Mouse (Mus musculus) left cerebral cortex, postnatal 36 days (tissue): ENCODE measurements around the gene Aqp11. TPM values are rescaled to one million over a fixed set of nuclear protein-coding genes. Genes with fewer than 3 reads are reported as not detected.

Source experiments
- DNase-seq, 2 experiments: peaks; one replicate each; pipeline ENCODE4 v3.0.0; 2021 to 2022; ENCODE audit warnings: low spot score in 2 of 2, mixed read lengths in 1 of 2
- intact Hi-C: fragments of 180-260 bp; cut with DNase I; formaldehyde crosslinking; loops from one replicate; pipeline ENCODE4 v1.15.1; 2025
- total RNA-seq, 2 experiments: library from RNA; stranded (reverse); gene quantifications; 2 replicates each; pipeline ENCODE4 v1.2.3; 2021

Gene Aqp11
- total RNA-seq, 2 experiments from 2014 or later, result 22.1 to 23.3 TPM

- intact Hi-C loops, result loop anchor here (2.0 to 10.0 kb wide), 3 partner anchors 96 to 372 kb away; no protein-coding TSS in a partner anchor
- no peak for DNase-seq
Measured at GRCm38 (mm10) chr7:97748527-97749206, 10.6 kb upstream of the Aqp11 start.

GRCm38 (mm10) chr7:97747787-97748497, 9.9 kb upstream of the Aqp11 start:
- DNase-seq, result peak; percentile 83 to 85
- intact Hi-C loops, result loop anchor here (2.0 to 10.0 kb wide), 3 partner anchors 97 to 373 kb away; no protein-coding TSS in a partner anchor

DNA sequence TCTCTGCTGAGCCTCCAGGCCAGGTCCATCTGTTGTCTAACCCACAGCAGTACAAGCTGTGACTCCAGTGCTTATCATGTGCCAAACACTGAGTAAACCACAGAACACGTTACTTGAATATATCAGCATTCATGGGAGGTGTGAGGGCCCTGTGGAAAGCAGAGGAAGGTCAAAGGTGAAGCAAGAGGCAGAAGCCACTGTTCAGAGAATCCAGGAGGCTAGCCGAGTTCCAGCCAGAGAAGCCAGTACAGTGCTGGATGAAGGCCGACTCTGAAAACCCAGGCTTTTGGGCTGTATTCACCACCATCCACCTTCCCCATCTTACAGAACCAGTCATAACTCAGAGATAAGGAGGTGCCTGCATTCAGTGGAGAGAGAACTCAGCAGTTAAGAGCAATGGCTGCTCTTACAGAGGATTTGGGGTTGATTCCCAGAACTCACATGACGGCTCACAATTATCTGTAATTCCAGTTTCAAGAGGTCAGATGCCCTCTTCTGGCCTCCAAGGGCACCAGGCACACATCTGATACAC, 9.2 kb upstream of the Aqp11 start:
- intact Hi-C loops, result loop anchor here (10.0 kb wide), 1 partner anchor 348 kb away; no protein-coding TSS in a partner anchor

DNA sequence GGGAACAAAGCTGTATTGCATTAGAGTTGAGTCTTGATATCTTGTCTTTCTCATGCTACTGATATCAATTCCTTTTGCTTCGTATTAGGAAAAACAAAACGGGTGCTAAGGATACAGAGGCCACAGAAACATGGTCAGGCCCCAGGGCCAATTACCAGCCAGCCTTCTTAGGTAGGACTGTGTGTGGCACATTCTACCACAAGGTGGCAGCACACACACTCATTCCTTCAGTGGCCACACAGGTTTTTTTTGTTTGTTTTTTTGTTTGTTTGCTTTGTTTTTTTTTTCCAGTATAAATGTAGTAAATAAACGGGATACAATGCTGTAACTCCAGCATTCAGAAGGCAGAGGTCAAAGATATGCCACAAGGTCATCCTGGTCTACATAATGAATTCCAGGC, 7.2 kb upstream of the Aqp11 start:
- DNase-seq, result peak in 1 of 2 experiments; percentile 53
- intact Hi-C loops, result loop anchor here (1.0 to 10.0 kb wide), 2 partner anchors 232 to 350 kb away; no protein-coding TSS in a partner anchor

More for the DNA sequence above, 9.2 kb upstream of the Aqp11 start:
- DNase-seq, result no peak

- intact Hi-C loops, result loop anchor here (10.0 kb wide), 1 partner anchor 353 kb away; no protein-coding TSS in a partner anchor
- DNase-seq, result no peak
Measured at GRCm38 (mm10) chr7:97741756-97742291, 3.7 kb upstream of the Aqp11 start.

GRCm38 (mm10) chr7:97740948-97741347, 2.9 kb upstream of the Aqp11 start:
- no peak for DNase-seq
- intact Hi-C loops, result loop anchor here (10.0 kb wide), 1 partner anchor 354 kb away; no protein-coding TSS in a partner anchor

- intact Hi-C loops, result no loop called here
- DNase-seq, result no peak
Measured at GRCm38 (mm10) chr7:97737256-97737637, 842 bp downstream of the Aqp11 start.

- intact Hi-C loops, result no loop called here
Measured at GRCm38 (mm10) chr7:97735886-97736420, 2.1 kb downstream of the Aqp11 start.

DNA sequence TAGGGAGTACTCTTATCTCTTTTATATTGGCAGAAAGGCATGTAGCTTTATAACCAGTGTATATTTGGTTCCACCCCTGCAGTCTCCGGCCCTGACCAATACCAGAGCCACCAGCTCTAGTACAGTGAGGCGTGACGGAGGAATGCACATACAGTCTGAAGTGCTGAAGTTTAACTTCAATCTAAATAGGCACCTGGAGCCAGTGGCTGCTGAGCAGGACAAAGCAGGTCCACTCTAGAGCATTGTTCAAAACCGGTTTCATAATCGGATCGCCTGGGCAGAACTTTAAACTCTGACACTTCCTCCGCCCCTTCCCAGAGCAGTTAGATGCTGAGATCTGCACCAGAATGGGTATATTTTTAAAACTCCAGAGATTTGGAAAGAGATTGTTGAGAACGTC, 3.1 kb downstream of the Aqp11 start:
- DNase-seq, result no peak
- intact Hi-C loops, result no loop called here

More at GRCm38 (mm10) chr7:97735886-97736420, 2.1 kb downstream of the Aqp11 start:
- DNase-seq, result no peak

DNA sequence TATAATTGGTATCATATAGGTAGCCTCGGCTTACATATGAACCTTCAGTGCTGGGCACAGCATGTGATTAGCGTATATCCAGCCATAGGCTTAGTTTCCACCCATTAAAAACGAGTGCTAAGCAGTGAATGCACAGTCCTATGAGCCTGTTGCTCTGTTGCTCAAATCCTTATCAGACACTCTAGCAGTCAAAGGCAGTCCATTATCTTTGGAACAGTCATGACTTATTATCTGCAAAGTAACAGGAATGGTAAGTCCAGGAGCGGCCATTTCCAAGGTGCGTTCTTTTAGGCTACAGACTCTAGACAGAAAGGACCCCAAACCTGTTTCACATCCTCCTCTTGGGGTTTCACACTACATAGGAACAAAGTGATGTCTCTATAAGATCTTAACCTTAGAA, 4.5 kb downstream of the Aqp11 start:
- DNase-seq, result no peak
- intact Hi-C loops, result no loop called here

DNA sequence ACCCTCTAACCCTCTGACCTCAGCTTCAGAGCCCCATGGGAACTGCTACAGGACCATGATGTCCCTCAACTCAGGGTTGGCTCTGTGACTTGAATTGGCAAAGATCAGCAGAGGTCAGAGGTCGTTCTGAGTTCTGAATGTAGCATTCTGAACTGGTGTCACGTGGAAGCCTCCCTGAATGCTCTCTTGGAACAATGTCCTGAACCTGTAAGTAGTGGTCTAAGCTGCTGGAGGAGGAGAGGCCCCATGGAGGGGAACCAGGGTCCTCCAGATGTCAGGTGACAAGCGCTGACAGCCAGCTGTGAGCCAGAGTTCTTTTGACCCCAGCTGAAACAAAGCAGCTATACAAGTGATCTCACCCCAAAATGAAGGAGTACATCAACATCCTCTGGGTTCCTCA, 7.7 kb downstream of the Aqp11 start:
- DNase-seq, result no peak
- intact Hi-C loops, result no loop called here

DNA sequence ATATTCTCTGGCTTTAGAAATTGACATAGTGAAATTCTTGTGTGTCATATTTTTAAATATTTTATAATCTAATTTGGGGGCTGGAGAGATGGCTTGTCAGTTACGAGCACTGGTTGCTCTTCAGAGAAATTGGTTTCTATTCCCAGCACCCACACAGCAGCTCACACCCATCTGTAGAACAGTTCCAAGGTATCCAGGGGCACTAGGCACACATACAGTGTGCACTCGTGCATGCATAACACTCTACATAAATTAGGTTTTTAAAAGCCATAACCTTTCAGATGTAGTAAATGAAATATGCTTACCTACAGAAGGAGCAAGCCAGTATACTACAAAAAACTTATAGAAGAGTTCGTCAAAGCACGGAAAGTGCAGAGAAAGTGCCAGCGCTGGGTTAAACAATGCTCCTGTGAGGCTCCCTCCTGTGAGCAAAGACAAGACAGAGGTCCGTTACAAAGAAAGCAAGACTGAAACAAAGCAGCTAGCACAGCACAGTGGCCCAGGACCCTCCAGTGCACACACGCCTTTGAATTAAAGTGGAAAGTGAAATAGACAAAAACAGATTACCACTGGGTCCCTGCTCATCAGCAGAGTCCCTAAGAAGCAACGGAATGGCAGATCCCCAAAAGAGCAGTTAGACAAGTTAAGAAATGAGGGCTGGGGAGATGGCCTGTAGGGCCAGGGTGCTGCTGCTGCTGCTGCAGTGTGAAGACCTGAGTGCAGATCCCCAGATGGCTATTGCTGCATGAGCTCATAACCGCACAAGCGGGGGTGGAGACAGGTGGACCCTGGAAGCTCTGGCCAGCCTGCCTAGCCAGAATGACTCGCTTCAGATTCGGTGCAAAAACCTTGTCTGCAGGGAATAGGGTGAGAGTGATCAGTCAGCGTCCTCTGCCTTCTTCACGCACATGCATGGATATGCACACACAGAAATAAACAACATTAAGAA, 9.1 kb downstream of the Aqp11 start:
- intact Hi-C loops, result no loop called here
- DNase-seq, result no peak

DNA sequence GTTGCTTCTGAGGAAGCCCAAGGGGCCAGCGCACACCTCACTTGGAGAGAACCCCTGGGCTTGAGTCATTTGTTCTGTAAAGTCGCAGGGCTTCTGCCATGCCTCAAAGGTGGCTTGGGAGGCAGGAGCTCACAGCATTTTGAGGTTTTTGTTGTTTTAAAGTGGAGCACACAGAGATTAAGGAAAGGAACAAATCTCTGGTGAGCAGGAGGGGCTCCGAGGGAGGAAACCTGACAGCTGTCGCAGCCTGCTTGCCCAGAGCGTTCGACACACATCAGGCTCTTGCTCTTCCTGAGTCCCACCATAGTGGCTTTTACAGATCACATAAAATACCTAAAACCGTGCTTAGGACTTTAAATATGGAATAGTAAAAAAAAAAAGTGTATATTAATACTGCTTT, 11.3 kb downstream of the Aqp11 start:
- intact Hi-C loops, result no loop called here

GRCm38 (mm10) chr7:97726080-97726479, 12.0 kb downstream of the Aqp11 start:
- DNase-seq, result no peak
- intact Hi-C loops, result no loop called here

More for the DNA sequence above, 11.3 kb downstream of the Aqp11 start:
- no peak for DNase-seq

GRCm38 (mm10) chr7:97725401-97725800, 12.7 kb downstream of the Aqp11 start:
- intact Hi-C loops, result no loop called here

GRCm38 (mm10) chr7:97723646-97724538, 14.2 kb downstream of the Aqp11 start:
- intact Hi-C loops, result no loop called here
- no peak for DNase-seq

More at GRCm38 (mm10) chr7:97725401-97725800, 12.7 kb downstream of the Aqp11 start:
- no peak for DNase-seq

GRCm38 (mm10) chr7:97722278-97722918, 15.7 kb downstream of the Aqp11 start:
- intact Hi-C loops, result no loop called here
- no peak for DNase-seq
